Mouse (Mus musculus) brown adipose tissue, adult 24 weeks (tissue): ENCODE results near the gene Acot13. TPM values are rescaled to one million over a fixed set of nuclear protein-coding genes. Genes with fewer than 3 reads are reported as not detected.

ENCODE experiments used
- H3K27ac ChIP-seq: fragments of 200-500 bp; replicated peaks from 2 replicates; pipeline ENCODE4 v1.5.1; 2012; ENCODE audit warnings: low read depth, mild to moderate bottlenecking, low read length
- H3K4me1 ChIP-seq: fragments of 200-500 bp; 2 replicates; pipeline ENCODE4 v1.6.1; 2012; ENCODE audit warnings: low read length, mixed read lengths; ENCODE audit not compliant: control insufficient read depth, insufficient read depth, insufficient read length
- H3K4me3 ChIP-seq: fragments of 200-500 bp; 2 replicates; pipeline ENCODE4 v1.5.1; 2012; ENCODE audit warnings: low read depth, mild to moderate bottlenecking, low read length, moderate library complexity; ENCODE audit not compliant: insufficient read depth
- polyA plus RNA-seq: library from polyadenylated mRNA; stranded (reverse); fragments of >200 nt; gene quantifications from 2 replicates; pipeline ENCODE4 v1.2.4, GENCODE M21; 2012; ENCODE audit not compliant: missing spikeins, insufficient read depth, insufficient read length

The Acot13 gene
- polyA plus RNA-seq, 1 experiment: 487 TPM

GRCm38 (mm10) chr13:24814616-24815015, 16.7 kb downstream of the Acot13 start:
- H3K4me1 ChIP-seq: no peaks in the 10 kb centered on the region
- no peak overlapping the region for H3K27ac ChIP-seq
- no peak overlapping the region for H3K4me3 ChIP-seq

- H3K27ac ChIP-seq: no peak overlapping the region
- H3K4me1 ChIP-seq: no peaks in the 10 kb centered on the region
- no peak overlapping the region for H3K4me3 ChIP-seq
Measured at GRCm38 (mm10) chr13:24812521-24812920, 18.8 kb downstream of the Acot13 start.

GRCm38 (mm10) chr13:24806079-24806478, 25.3 kb downstream of the Acot13 start:
- Histone ChIP-seq H3K4me3 (no peak overlapping the region), H3K4me1 (no peaks in the 10 kb centered on the region), H3K27ac (no peak overlapping the region)

- H3K4me3 ChIP-seq: peak overlapping the region; percentile 99
- H3K4me1 ChIP-seq: no peaks in the 10 kb centered on the region
- H3K27ac ChIP-seq: no peak overlapping the region; the same call in 1 of the 2 replicates
Measured at GRCm38 (mm10) chr13:24803196-24803595, 28.1 kb downstream of the Acot13 start.

GRCm38 (mm10) chr13:24802131-24802691, 29.1 kb downstream of the Acot13 start:
- peak overlapping the region; percentile 99 for H3K4me3 ChIP-seq
- H3K27ac ChIP-seq: peak overlapping the region; percentile 79
- no peaks in the 10 kb centered on the region for H3K4me1 ChIP-seq

- Histone ChIP-seq H3K27ac (peak within 1 kb of the TSS; percentile 99), H3K4me3 (peak within 1 kb of the TSS; percentile 99), H3K4me1 (no peaks in the 10 kb centered on the region)
Measured at GRCm38 (mm10) chr13:24801308-24801921, 29.9 kb downstream of the Acot13 start, which contains the start of gene BC005537. Gene BC005537 (plus strand): TSS chr13:24801657.

- H3K4me3 ChIP-seq: peak overlapping the region; percentile 99
- H3K27ac ChIP-seq: peak overlapping the region; percentile 99
- H3K4me1 ChIP-seq: no peaks in the 10 kb centered on the region
Measured at GRCm38 (mm10) chr13:24800674-24801307, 30.5 kb downstream of the Acot13 start.

GRCm38 (mm10) chr13:24799925-24800673, 31.2 kb downstream of the Acot13 start:
- H3K4me3 ChIP-seq: peak overlapping the region; percentile 64
- H3K4me1 ChIP-seq: no peaks in the 10 kb centered on the region
- H3K27ac ChIP-seq: peak overlapping the region; percentile 94

- Histone ChIP-seq H3K4me1 (no peaks in the 10 kb centered on the region), H3K4me3 (peak overlapping the region; percentile 64; the same call in 1 of the 2 replicates), H3K27ac (peak overlapping the region; percentile 94; the same call in 1 of the 2 replicates)
Measured at GRCm38 (mm10) chr13:24799378-24799777, 32.0 kb downstream of the Acot13 start.

GRCm38 (mm10) chr13:24798686-24799085, 32.7 kb downstream of the Acot13 start:
- Histone ChIP-seq H3K27ac (no peak overlapping the region), H3K4me1 (no peaks in the 10 kb centered on the region; the same call in 1 of the 2 replicates), H3K4me3 (no peak overlapping the region)

GRCm38 (mm10) chr13:24792411-24793045, 38.8 kb downstream of the Acot13 start:
- peak overlapping the region; percentile 83 for H3K27ac ChIP-seq
- H3K4me1 ChIP-seq: peaks cover 2% of the 10 kb centered on the region; the same call in 1 of the 2 replicates
- no peak overlapping the region for H3K4me3 ChIP-seq

- peaks cover 2% of the 10 kb centered on the region; the same call in 1 of the 2 replicates for H3K4me1 ChIP-seq
- H3K4me3 ChIP-seq: no peak overlapping the region
- H3K27ac ChIP-seq: no peak overlapping the region
Measured at GRCm38 (mm10) chr13:24791349-24791748, 40.0 kb downstream of the Acot13 start.

GRCm38 (mm10) chr13:24787477-24787876, 43.9 kb downstream of the Acot13 start:
- Histone ChIP-seq H3K27ac (no peak overlapping the region), H3K4me3 (no peak overlapping the region), H3K4me1 (peaks cover under 1% of the 10 kb centered on the region; the same call in 1 of the 2 replicates)

GRCm38 (mm10) chr13:24786014-24786490, 45.3 kb downstream of the Acot13 start:
- no peak overlapping the region for H3K27ac ChIP-seq
- H3K4me3 ChIP-seq: no peak overlapping the region
- H3K4me1 ChIP-seq: no peaks in the 10 kb centered on the region
